Mouse (Mus musculus): ENCODE data around the gene Cdkn1a. TPM values are rescaled to one million over a fixed set of nuclear protein-coding genes. Genes with fewer than 3 reads are reported as not detected.
"Not testable (repeated sequence)": the region's sequence is repeated elsewhere in the genome, so short reads cannot be mapped to it uniquely, and the experiment has no call there.

Gene Cdkn1a
- polyA plus RNA-seq (2012; rRNA removed) = 37.7 and 55.8 TPM in 2 replicates

- DNase-seq (ENCODE audit: extremely low spot score in 1 of 2, low spot score in 1 of 2) = no peak
Observed at GRCm38 (mm10) chr17:29090776-29091175, at the start of gene Cdkn1a. Gene Cdkn1a (plus strand): TSS chr17:29090976.

- not testable (repeated sequence) for DNase-seq (ENCODE audit: extremely low spot score in 1 of 2, low spot score in 1 of 2)
Observed at GRCm38 (mm10) chr17:29041632-29042031, 49.1 kb upstream of the Cdkn1a start.

GRCm38 (mm10) chr17:29042569-29042968 is 48.2 kb upstream of the Cdkn1a start:
- DNase-seq (ENCODE audit: extremely low spot score in 1 of 2, low spot score in 1 of 2) = no peak

- DNase-seq (ENCODE audit: extremely low spot score in 1 of 2, low spot score in 1 of 2) = no peak
Observed at GRCm38 (mm10) chr17:29043583-29043982, 47.2 kb upstream of the Cdkn1a start.

- DNase-seq (ENCODE audit: extremely low spot score in 1 of 2, low spot score in 1 of 2) = no peak
Observed at GRCm38 (mm10) chr17:29044146-29044924, 46.4 kb upstream of the Cdkn1a start.

GRCm38 (mm10) chr17:29044925-29045319 is 45.9 kb upstream of the Cdkn1a start:
- no peak for DNase-seq (ENCODE audit: extremely low spot score in 1 of 2, low spot score in 1 of 2)

- DNase-seq (ENCODE audit: extremely low spot score in 1 of 2, low spot score in 1 of 2) = no peak
Observed at GRCm38 (mm10) chr17:29045741-29046530, 44.8 kb upstream of the Cdkn1a start.

GRCm38 (mm10) chr17:29046863-29047262 is 43.9 kb upstream of the Cdkn1a start:
- no peak for DNase-seq (ENCODE audit: extremely low spot score in 1 of 2, low spot score in 1 of 2)

- no peak for DNase-seq (ENCODE audit: extremely low spot score in 1 of 2, low spot score in 1 of 2)
Observed at GRCm38 (mm10) chr17:29047697-29048514, 42.9 kb upstream of the Cdkn1a start.

- peak; percentile 69 to 95 for DNase-seq (ENCODE audit: extremely low spot score in 1 of 2, low spot score in 1 of 2)
Observed at GRCm38 (mm10) chr17:29048748-29049507, 41.8 kb upstream of the Cdkn1a start.

GRCm38 (mm10) chr17:29049508-29049889 is 41.3 kb upstream of the Cdkn1a start:
- DNase-seq (ENCODE audit: extremely low spot score in 1 of 2, low spot score in 1 of 2) = no peak

- DNase-seq (ENCODE audit: extremely low spot score in 1 of 2, low spot score in 1 of 2) = no peak
Observed at GRCm38 (mm10) chr17:29049923-29050322, 40.9 kb upstream of the Cdkn1a start.

- no peak for DNase-seq (ENCODE audit: extremely low spot score in 1 of 2, low spot score in 1 of 2)
Observed at GRCm38 (mm10) chr17:29050791-29051190, 40.0 kb upstream of the Cdkn1a start.

GRCm38 (mm10) chr17:29053067-29053466 is 37.7 kb upstream of the Cdkn1a start:
- DNase-seq (ENCODE audit: extremely low spot score in 1 of 2, low spot score in 1 of 2) = no peak

- DNase-seq (ENCODE audit: extremely low spot score in 1 of 2, low spot score in 1 of 2) = no peak
Observed at GRCm38 (mm10) chr17:29053841-29054240, 36.9 kb upstream of the Cdkn1a start.

GRCm38 (mm10) chr17:29054429-29054828 is 36.3 kb upstream of the Cdkn1a start:
- no peak for DNase-seq (ENCODE audit: extremely low spot score in 1 of 2, low spot score in 1 of 2)

GRCm38 (mm10) chr17:29055586-29055985 is 35.2 kb upstream of the Cdkn1a start:
- DNase-seq (ENCODE audit: extremely low spot score in 1 of 2, low spot score in 1 of 2) = no peak

- no peak for DNase-seq (ENCODE audit: extremely low spot score in 1 of 2, low spot score in 1 of 2)
Observed at GRCm38 (mm10) chr17:29056207-29056606, 34.6 kb upstream of the Cdkn1a start.

- no peak for DNase-seq (ENCODE audit: extremely low spot score in 1 of 2, low spot score in 1 of 2)
Observed at GRCm38 (mm10) chr17:29056699-29057151, 34.1 kb upstream of the Cdkn1a start.

- DNase-seq (ENCODE audit: extremely low spot score in 1 of 2, low spot score in 1 of 2) = peak in 1 of 2 experiments; percentile 58
Observed at GRCm38 (mm10) chr17:29057361-29057890, 33.4 kb upstream of the Cdkn1a start.
